Mouse (Mus musculus) spleen, adult 2 months (tissue): ENCODE results near the gene Tpmt. TPM values are rescaled to one million over a fixed set of nuclear protein-coding genes. Genes with fewer than 3 reads are reported as not detected.

Experiments
- DNase-seq, 2 experiments: peaks; one replicate each; pipeline versions ENCODE4 v3.0.0 to v3.0.0-alpha.2; 2012 to 2021; ENCODE audit warnings: low spot score in 2 of 2, low read depth in 1 of 2
- H3K27ac ChIP-seq: fragments of 200-500 bp; 2 replicates; pipeline ENCODE4 v1.5.1; 2012; ENCODE audit warnings: low read length, inconsistent platforms; ENCODE audit not compliant: insufficient read depth
- H3K27me3 ChIP-seq: fragments of 200-500 bp; 2 replicates; pipeline ENCODE4 v1.6.1; 2012; ENCODE audit warnings: mild to moderate bottlenecking, moderate library complexity, low read length, inconsistent platforms; ENCODE audit not compliant: control insufficient read depth, insufficient read depth
- H3K36me3 ChIP-seq: fragments of 200-500 bp; 2 replicates; pipeline ENCODE4 v1.6.1; 2012; ENCODE audit warnings: mild to moderate bottlenecking, low read length, inconsistent platforms; ENCODE audit not compliant: control insufficient read depth, insufficient read depth
- H3K4me1 ChIP-seq: fragments of 200-500 bp; 2 replicates; pipeline ENCODE4 v1.6.1; 2011; ENCODE audit warnings: inconsistent platforms; ENCODE audit not compliant: control insufficient read depth, insufficient read depth, insufficient read length
- H3K4me3 ChIP-seq: fragments of 200-500 bp; 2 replicates; pipeline ENCODE4 v1.5.1; 2011; ENCODE audit warnings: mild to moderate bottlenecking, inconsistent platforms; ENCODE audit not compliant: insufficient read depth, insufficient read length; ENCODE audit errors: extremely low read depth
- CTCF ChIP-seq: fragments of 200-500 bp; IDR thresholded peaks from 2 replicates; pipeline ENCODE4 v1.5.1; 2011; ENCODE audit warnings: mild to moderate bottlenecking, inconsistent platforms; ENCODE audit not compliant: insufficient read depth, insufficient read length, insufficient replicate concordance; ENCODE audit errors: extremely low read depth
- POLR2A ChIP-seq: fragments of 200-500 bp; IDR thresholded peaks from 2 replicates; pipeline ENCODE4 v1.6.1; 2011; ENCODE audit warnings: low read depth, low read length, inconsistent platforms
- WGBS: fragments of 180-500 bp; shearing (Covaris S2); methylation state at CpG from one replicate; pipeline ENCODE4 v1.1.7; 2018; 5-methylcytosine and 5-hydroxymethylcytosine counted together
- polyA plus RNA-seq: library from polyadenylated mRNA; depleted of rRNA; stranded (reverse); fragments of >200 nt; gene quantifications from 2 replicates; pipeline ENCODE4 v1.2.3, GENCODE M21; 2012; rRNA removed

Gene Tpmt
- polyA plus RNA-seq, 1 experiment: 0.57 TPM

DNA sequence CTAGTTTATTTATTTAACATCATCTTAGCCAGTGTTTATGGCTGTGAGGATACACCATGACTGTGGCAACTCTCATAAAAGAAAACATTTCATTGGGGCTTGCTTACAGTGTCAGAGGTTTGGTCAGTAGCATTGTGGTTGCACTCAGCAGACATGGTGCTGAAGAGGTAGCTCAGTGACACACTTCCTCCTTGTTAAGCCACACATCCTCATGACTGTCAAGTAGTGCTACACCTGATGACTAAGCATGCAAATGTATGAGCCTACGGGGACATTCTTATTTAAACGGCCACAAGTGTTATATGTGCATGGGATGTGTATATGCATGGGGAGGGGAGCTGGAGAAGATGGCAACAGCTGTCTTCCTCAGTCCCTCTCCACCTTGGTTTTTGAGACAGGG lies 60.7 kb downstream of the Tpmt start:
- peak in 1 of 2 experiments; percentile 5 for DNase-seq
- Histone ChIP-seq H3K4me3 (no peak overlapping the region), H3K4me1 (no peaks in the 10 kb centered on the region), H3K36me3 (no peaks in the 10 kb centered on the region), H3K27ac (no peak overlapping the region), H3K27me3 (no peaks in the 10 kb centered on the region)
- TF ChIP-seq POLR2A (no peak), CTCF (no peak)
- 10% methylated on average over 2 of the region's 2 CpGs for WGBS

DNA sequence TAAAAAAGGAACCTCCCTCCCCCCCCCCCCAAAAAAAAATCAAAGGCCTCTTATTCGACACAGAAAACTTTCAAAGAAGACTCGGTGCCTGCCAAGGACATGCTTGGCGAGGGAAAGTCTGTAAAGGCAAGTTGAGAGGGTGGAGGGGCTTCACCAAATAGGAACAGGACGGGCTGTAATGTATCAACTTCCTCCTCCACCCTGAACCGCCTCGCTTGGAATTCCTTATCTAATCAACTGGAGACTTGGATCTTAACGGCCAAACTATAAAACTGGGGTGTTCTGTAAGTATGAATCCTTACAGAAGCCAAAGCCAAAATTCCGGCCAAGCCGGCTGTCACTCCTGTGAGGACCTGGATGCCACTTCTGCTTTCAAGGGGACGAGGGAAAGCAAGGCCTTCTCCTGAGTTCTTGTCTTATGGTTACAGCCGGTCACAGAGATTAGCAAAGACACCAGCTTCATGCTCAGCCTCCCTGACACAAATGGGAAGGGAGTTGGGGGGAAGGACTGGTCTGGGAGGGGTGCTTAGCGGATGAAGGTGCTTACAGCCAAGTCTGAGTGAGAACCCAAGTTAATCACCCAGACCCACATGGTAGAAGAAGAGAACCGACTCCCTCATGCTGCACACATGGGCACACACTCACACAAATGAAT lies 64.6 kb downstream of the Tpmt start:
- no peak overlapping the region for H3K27ac ChIP-seq
- no peak for DNase-seq
- no peak for TF ChIP-seq CTCF
- TF ChIP-seq POLR2A: no peak
- WGBS: 49% methylated on average over 13 of the region's 13 CpGs
- no peaks in the 10 kb centered on the region for H3K4me1 ChIP-seq
- peaks cover 2% of the 10 kb centered on the region; the same call in 1 of the 2 replicates for H3K27me3 ChIP-seq
- H3K36me3 ChIP-seq: no peaks in the 10 kb centered on the region
- no peak overlapping the region for H3K4me3 ChIP-seq

DNA sequence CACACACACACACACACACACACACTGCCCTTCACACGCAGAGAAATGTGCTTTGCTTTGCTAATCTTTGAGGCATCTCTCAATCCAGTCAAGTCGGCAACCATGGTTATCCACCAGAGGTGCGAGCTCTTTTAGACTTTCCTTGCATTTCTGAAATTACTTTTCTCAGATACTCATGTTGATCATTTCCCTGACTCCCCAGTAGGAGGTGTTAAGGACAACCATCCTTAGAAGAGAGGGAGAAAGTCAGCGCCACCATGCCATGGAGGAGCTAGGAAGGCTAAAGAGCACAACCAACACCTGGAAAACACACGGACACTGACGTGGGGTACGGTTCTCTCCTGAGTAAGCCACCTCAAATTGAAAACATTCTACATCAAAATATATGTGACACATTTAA lies 68.0 kb downstream of the Tpmt start:
- H3K27me3 ChIP-seq: peaks cover 2% of the 10 kb centered on the region; the same call in 1 of the 2 replicates
- no peak for DNase-seq
- no peak for TF ChIP-seq CTCF
- no peak for TF ChIP-seq POLR2A
- 75% methylated on average over 7 of the region's 7 CpGs for WGBS
- no peak overlapping the region for H3K4me3 ChIP-seq
- H3K27ac ChIP-seq: no peak overlapping the region
- H3K4me1 ChIP-seq: no peaks in the 10 kb centered on the region
- no peaks in the 10 kb centered on the region for H3K36me3 ChIP-seq

DNA sequence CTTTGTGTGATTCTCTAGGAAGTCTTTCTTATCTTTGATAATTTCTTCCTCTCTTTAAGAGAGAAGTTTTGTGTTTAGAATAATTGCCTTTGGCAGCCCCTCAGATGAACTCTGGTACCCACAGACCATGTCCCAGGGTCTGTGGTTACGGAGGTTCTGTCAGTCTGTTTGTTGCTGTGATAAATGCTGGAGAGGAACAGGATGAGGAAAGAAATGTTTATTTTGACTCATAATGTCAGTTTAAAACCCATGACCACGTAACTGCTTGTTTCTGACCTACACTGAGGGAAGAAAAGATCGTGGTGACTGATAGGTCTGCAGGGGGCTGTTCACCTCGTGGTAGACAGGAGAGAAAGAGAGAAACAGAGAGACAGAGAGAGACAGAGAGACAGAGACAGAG lies 68.6 kb downstream of the Tpmt start:
- H3K27ac ChIP-seq: no peak overlapping the region
- H3K36me3 ChIP-seq: no peaks in the 10 kb centered on the region
- no peaks in the 10 kb centered on the region for H3K4me1 ChIP-seq
- peaks cover 2% of the 10 kb centered on the region; the same call in 1 of the 2 replicates for H3K27me3 ChIP-seq
- DNase-seq: no peak
- TF ChIP-seq POLR2A: no peak
- no peak for TF ChIP-seq CTCF
- WGBS: 22% methylated on average over 4 of the region's 4 CpGs
- H3K4me3 ChIP-seq: no peak overlapping the region

DNA sequence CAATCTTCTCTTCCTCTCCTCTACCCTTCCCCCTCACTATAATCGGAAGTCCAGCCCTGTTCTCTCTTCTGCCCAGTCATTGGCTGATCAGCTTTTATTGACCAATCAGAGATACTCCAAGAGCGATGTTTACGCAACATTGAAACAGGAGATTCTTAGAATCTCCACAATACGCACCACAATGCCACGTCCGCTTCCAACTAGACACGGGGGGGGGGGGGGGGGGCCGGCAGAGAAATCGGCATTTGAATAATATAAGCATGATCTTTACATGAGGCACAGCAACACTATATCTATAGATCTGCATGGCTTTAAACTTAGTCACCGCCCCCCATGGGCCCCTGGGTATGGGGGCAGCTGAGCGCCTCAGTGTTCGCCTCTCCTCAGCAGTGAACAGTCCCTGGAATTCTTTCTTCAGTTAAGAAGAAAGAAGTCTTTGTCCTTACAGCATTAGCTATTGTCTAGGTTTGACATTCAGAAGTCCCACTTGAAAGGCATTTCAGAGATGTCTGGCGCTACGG lies 69.4 kb downstream of the Tpmt start:
- peaks cover 2% of the 10 kb centered on the region; the same call in 1 of the 2 replicates for H3K27me3 ChIP-seq
- H3K36me3 ChIP-seq: no peaks in the 10 kb centered on the region
- 64% methylated on average over 14 of the region's 14 CpGs for WGBS
- no peak for DNase-seq
- TF ChIP-seq POLR2A (no peak), CTCF (no peak)
- H3K27ac ChIP-seq: no peak overlapping the region
- no peaks in the 10 kb centered on the region for H3K4me1 ChIP-seq
- no peak overlapping the region for H3K4me3 ChIP-seq

Other genes starting within 250 kb of the Tpmt start
- 5.6 and 6.1 TPM in 2 replicates for gene Kif13a, start 114.9 kb downstream of the Tpmt start, polyA plus RNA-seq
- 0.95 and 1.00 TPM in 2 replicates for gene Nhlrc1, start 29.9 kb downstream of the Tpmt start, polyA plus RNA-seq
- gene Kdm1b, start 1.2 kb downstream of the Tpmt start, polyA plus RNA-seq: 5.3 and 7.3 TPM in 2 replicates
- gene Dek, start 61.5 kb upstream of the Tpmt start, polyA plus RNA-seq: 37.8 and 50.5 TPM in 2 replicates
- 4.5 and 4.6 TPM in 2 replicates for gene Rnf144b, start 77.9 kb upstream of the Tpmt start, polyA plus RNA-seq